Mouse (Mus musculus): Measurements from ENCODE around the gene Scp2d1. TPM values are rescaled to one million over a fixed set of nuclear protein-coding genes. Genes with fewer than 3 reads are reported as not detected.

The Scp2d1 gene
- polyA plus RNA-seq, 1 experiment from 2014 or later = not detected

DNA sequence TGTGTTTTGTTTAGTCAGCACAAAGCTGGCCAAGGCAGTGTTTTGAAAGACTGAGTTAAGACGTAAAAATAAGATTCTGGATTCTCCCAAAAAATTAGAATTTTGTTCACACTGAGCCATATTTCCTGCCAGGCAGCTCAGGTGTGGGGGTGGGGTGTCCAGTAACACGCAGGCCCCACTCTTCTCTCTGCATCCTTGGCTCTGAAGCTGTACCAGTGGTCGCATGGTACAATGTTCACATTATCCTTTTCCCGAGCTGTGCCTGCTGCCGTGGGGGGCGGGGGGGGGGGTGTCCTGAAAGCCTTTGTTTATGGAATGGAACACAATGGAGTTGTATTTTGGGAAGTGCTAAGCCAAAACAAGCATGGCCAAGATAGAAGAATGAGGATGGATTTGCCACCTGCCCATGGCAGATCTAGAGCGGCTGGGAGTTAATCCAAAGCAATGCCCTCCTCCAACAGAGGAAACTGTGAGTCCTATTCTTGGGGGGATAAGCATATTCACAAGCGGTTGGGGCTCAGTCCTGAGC lies 5.1 kb downstream of the Scp2d1 start:
- 70% methylated on average over 8 of the region's 8 CpGs for WGBS
- no peak overlapping the region for H3K4me3 ChIP-seq
- H3K9me3 ChIP-seq = no peaks in the 10 kb centered on the region
- no peaks in the 10 kb centered on the region for H3K36me3 ChIP-seq
- H3K27me3 ChIP-seq (ENCODE audit: insufficient read depth, poor library complexity, severe bottlenecking) = no peaks in the 10 kb centered on the region
- no peak for DNase-seq (ENCODE audit: low spot score)
- no peak overlapping the region for H3K27ac ChIP-seq
- H3K4me1 ChIP-seq (replicated peaks) = no peaks in the 10 kb centered on the region

DNA sequence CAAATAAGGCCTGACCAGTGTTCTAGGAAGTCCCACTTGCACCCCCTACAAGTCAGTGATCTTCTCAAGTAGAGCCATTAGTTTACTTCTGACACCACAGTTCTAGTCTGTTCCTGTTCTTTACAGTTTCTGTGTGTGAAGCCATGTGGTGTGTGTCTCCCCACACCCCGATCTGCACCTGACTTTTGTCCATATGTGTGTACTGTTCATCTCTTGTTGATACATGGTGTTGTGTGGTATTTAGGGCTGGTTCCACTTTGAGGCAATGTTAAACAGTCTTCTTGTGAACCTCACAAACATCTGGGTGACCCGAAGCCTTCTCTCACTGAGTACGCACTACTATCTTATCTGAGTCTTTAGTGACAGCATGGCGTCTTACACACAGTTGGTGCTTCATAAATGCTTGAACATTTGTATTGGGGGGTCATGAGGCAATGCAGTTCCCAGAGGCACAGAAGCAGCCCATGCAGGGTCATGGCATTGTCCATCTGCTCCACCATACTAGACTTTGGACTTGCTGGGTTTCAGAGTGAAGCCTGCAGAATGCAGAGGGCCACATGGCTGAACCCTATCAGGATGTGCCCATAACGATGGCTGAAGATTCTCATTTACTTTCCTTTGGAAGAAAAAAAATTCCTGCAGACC lies 13.3 kb downstream of the Scp2d1 start:
- H3K27ac ChIP-seq = no peak overlapping the region
- WGBS = 90% methylated on average over 5 of the region's 5 CpGs
- no peak for DNase-seq (ENCODE audit: low spot score)
- no peak overlapping the region for H3K4me3 ChIP-seq
- H3K4me1 ChIP-seq (replicated peaks) = no peaks in the 10 kb centered on the region
- H3K36me3 ChIP-seq = no peaks in the 10 kb centered on the region
- no peaks in the 10 kb centered on the region for H3K9me3 ChIP-seq
- no peaks in the 10 kb centered on the region for H3K27me3 ChIP-seq (ENCODE audit: insufficient read depth, poor library complexity, severe bottlenecking)

DNA sequence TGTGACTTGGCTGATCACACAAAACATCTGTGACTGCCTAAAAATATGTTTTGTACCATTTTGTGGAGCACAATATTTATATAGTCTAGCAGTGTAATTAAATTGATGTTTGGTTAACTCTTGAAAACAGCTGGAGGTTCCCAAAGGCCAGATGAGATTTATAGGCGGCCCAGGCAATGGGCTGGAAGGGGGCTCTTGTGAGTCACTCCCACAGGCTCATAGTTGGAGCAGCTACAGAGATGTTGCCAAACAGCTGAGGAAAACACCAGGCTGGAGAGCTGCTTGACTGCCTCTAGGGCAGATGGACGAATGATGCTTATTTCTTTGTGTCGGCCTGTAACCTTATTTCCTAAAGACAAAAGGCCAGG lies 13.8 kb downstream of the Scp2d1 start:
- no peak overlapping the region for H3K27ac ChIP-seq
- WGBS = 82% methylated on average over 3 of the region's 3 CpGs

DNA sequence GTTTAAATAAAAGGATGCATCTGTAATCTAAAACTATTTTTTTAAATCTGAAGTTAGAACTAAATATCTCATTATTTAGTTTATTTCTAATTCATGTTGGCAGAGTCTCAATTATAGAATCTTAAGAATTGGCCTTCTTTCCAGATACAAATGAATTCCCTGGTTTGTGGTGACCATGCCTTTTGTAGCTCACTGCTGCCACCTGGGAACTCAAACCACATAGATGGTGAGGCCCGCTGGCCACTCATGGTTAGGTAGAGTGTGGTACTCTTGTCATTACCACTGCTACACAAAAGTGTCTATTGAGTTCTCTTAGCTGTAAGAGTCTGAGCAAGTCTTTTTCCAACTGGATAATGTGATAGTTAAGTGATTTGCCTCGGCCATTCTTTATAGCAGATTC lies 45.4 kb downstream of the Scp2d1 start:
- H3K27ac ChIP-seq = no peak overlapping the region
- no peaks in the 10 kb centered on the region for H3K36me3 ChIP-seq
- DNase-seq (ENCODE audit: low spot score) = no peak
- H3K4me3 ChIP-seq = no peak overlapping the region
- no peaks in the 10 kb centered on the region for H3K27me3 ChIP-seq (ENCODE audit: insufficient read depth, poor library complexity, severe bottlenecking)
- 78% methylated on average over 2 of the region's 2 CpGs for WGBS
- H3K4me1 ChIP-seq (replicated peaks) = no peaks in the 10 kb centered on the region
- no peaks in the 10 kb centered on the region for H3K9me3 ChIP-seq

More for the DNA sequence above, 13.8 kb downstream of the Scp2d1 start:
- H3K4me3 ChIP-seq = no peak overlapping the region
- H3K36me3 ChIP-seq = no peaks in the 10 kb centered on the region
- H3K9me3 ChIP-seq = no peaks in the 10 kb centered on the region
- H3K27me3 ChIP-seq (ENCODE audit: insufficient read depth, poor library complexity, severe bottlenecking) = no peaks in the 10 kb centered on the region
- H3K4me1 ChIP-seq (replicated peaks) = no peaks in the 10 kb centered on the region
- no peak for DNase-seq (ENCODE audit: low spot score)

Other genes starting within 250 kb of the Scp2d1 start
- 26.0 and 40.1 TPM in 2 replicates for gene Smim26, start 229.6 kb upstream of the Scp2d1 start, polyA plus RNA-seq (2016; fragmentation: Nextera tagmentation; extraction: Ambion mirVana)
- gene Dtd1, start 223.8 kb upstream of the Scp2d1 start, polyA plus RNA-seq (2016; fragmentation: Nextera tagmentation; extraction: Ambion mirVana) = 27.1 and 31.5 TPM in 2 replicates